Mouse (Mus musculus) cortical plate, adult 2 months (tissue): ENCODE data around the gene Bpifa5. TPM values are rescaled to one million over a fixed set of nuclear protein-coding genes. Genes with fewer than 3 reads are reported as not detected.
"Not testable (repeated sequence)": the region's sequence is repeated elsewhere in the genome, so short reads cannot be mapped to it uniquely, and the experiment has no call there.

Source experiments
- H3K27ac ChIP-seq: fragments of 200-500 bp; 2 replicates; pipeline ENCODE4 v1.5.1; 2012; ENCODE audit warnings: low read length, control low read depth, inconsistent platforms; ENCODE audit not compliant: insufficient read depth
- H3K4me1 ChIP-seq: fragments of 200-500 bp; 2 replicates; pipeline ENCODE4 v1.6.1; 2011; ENCODE audit warnings: low read length; ENCODE audit not compliant: control insufficient read depth, insufficient read depth
- H3K4me3 ChIP-seq: fragments of 200-500 bp; 2 replicates; pipeline ENCODE4 v1.5.1; 2011; ENCODE audit warnings: mild to moderate bottlenecking, low read length, control low read depth; ENCODE audit not compliant: insufficient read depth
- CTCF ChIP-seq: fragments of 200-500 bp; IDR thresholded peaks from 2 replicates; pipeline ENCODE4 v1.5.1; 2011; ENCODE audit warnings: mild to moderate bottlenecking, control low read depth, low read length; ENCODE audit not compliant: insufficient read depth; ENCODE audit errors: extremely low read depth
- POLR2A ChIP-seq: fragments of 200-500 bp; IDR thresholded peaks from 2 replicates; pipeline ENCODE4 v1.6.1; 2011; ENCODE audit warnings: mild to moderate bottlenecking, low read length, control low read depth; ENCODE audit not compliant: insufficient read depth; ENCODE audit errors: extremely low read depth
- polyA plus RNA-seq: library from polyadenylated mRNA; depleted of rRNA; stranded (reverse); fragments of >200 nt; gene quantifications from 2 replicates; pipeline ENCODE4 v1.2.3, GENCODE M21; 2012

The Bpifa5 gene
- polyA plus RNA-seq, 1 experiment = not detected

- Histone ChIP-seq H3K27ac (no peak overlapping the region), H3K4me3 (no peak overlapping the region), H3K4me1 (no peaks in the 10 kb centered on the region)
- peak; percentile 79 for TF ChIP-seq CTCF
- no peak for TF ChIP-seq POLR2A
Observed at GRCm38 (mm10) chr2:154173313-154173712, 10.9 kb downstream of the Bpifa5 start.

GRCm38 (mm10) chr2:154181900-154182299, 19.5 kb downstream of the Bpifa5 start:
- H3K27ac ChIP-seq, H3K4me3 ChIP-seq, H3K4me1 ChIP-seq: not testable (repeated sequence)

GRCm38 (mm10) chr2:154183061-154183460, 20.7 kb downstream of the Bpifa5 start:
- H3K27ac ChIP-seq, H3K4me3 ChIP-seq, H3K4me1 ChIP-seq: not testable (repeated sequence)

- no peaks in the 10 kb centered on the region for H3K4me1 ChIP-seq
- TF ChIP-seq POLR2A (no peak), CTCF (no peak)
- no peak overlapping the region for H3K4me3 ChIP-seq
- no peak overlapping the region for H3K27ac ChIP-seq
Observed at GRCm38 (mm10) chr2:154185319-154185718, 22.9 kb downstream of the Bpifa5 start.

- no peaks in the 10 kb centered on the region for H3K4me1 ChIP-seq
- TF ChIP-seq POLR2A (no peak), CTCF (no peak)
- no peak overlapping the region for H3K27ac ChIP-seq
- no peak overlapping the region for H3K4me3 ChIP-seq
Observed at GRCm38 (mm10) chr2:154185748-154186147, 23.3 kb downstream of the Bpifa5 start.

- no peaks in the 10 kb centered on the region for H3K4me1 ChIP-seq
- H3K27ac ChIP-seq = no peak overlapping the region
- no peak for TF ChIP-seq POLR2A
- TF ChIP-seq CTCF = no peak
- H3K4me3 ChIP-seq = no peak overlapping the region
Observed at GRCm38 (mm10) chr2:154187468-154187867, 25.1 kb downstream of the Bpifa5 start.

GRCm38 (mm10) chr2:154189877-154190434, 27.5 kb downstream of the Bpifa5 start:
- TF ChIP-seq CTCF (no peak), POLR2A (no peak)
- Histone ChIP-seq H3K4me3 (no peak overlapping the region), H3K4me1 (no peaks in the 10 kb centered on the region), H3K27ac (no peak overlapping the region)

- no peak within 1 kb of the TSS for H3K27ac ChIP-seq
- H3K4me3 ChIP-seq = no peak within 1 kb of the TSS
- H3K4me1 ChIP-seq = no peaks in the 10 kb centered on the region
- 0 out of 2 replicates have a peak, but pooled peaks have one; percentile 27 for TF ChIP-seq CTCF
- TF ChIP-seq POLR2A = no peak
Observed at GRCm38 (mm10) chr2:154190546-154191258, 28.3 kb downstream of the Bpifa5 start, which contains the start of gene Bpifb1. TSS of gene Bpifb1 (plus strand) at chr2:154190818.

GRCm38 (mm10) chr2:154192141-154192540, 29.7 kb downstream of the Bpifa5 start:
- TF ChIP-seq CTCF (no peak), POLR2A (no peak)
- Histone ChIP-seq H3K4me1 (no peaks in the 10 kb centered on the region), H3K4me3 (no peak overlapping the region), H3K27ac (no peak overlapping the region)

- Histone ChIP-seq H3K27ac (no peak overlapping the region), H3K4me3 (no peak overlapping the region), H3K4me1 (no peaks in the 10 kb centered on the region)
- TF ChIP-seq CTCF (no peak), POLR2A (no peak)
Observed at GRCm38 (mm10) chr2:154193071-154193470, 30.7 kb downstream of the Bpifa5 start.

GRCm38 (mm10) chr2:154193994-154194504, 31.6 kb downstream of the Bpifa5 start:
- H3K4me3 ChIP-seq = no peak overlapping the region
- TF ChIP-seq POLR2A = no peak
- TF ChIP-seq CTCF = no peak
- H3K4me1 ChIP-seq = no peaks in the 10 kb centered on the region
- H3K27ac ChIP-seq = no peak overlapping the region
